Mouse (Mus musculus) left cerebral cortex, postnatal 25 days (tissue): Measurements from ENCODE around the gene Scoc. TPM values are rescaled to one million over a fixed set of nuclear protein-coding genes. Genes with fewer than 3 reads are reported as not detected.
"Not testable (repeated sequence)": the region's sequence is repeated elsewhere in the genome, so short reads cannot be mapped to it uniquely, and the experiment has no call there.

Experiments used
- DNase-seq, 2 experiments: peaks; one replicate each; pipeline ENCODE4 v3.0.0; 2022; ENCODE audit warnings: low spot score in 2 of 2, mixed read lengths in 1 of 2
- intact Hi-C: fragments of 180-260 bp; cut with DNase I; formaldehyde crosslinking; loops from one replicate; pipeline ENCODE4 v1.15.1; 2025
- total RNA-seq, 2 experiments: library from RNA; stranded (reverse); gene quantifications; 2 replicates each; pipeline ENCODE4 v1.2.3; 2021

The Scoc gene
- 100 to 1,000 TPM; 212 to 232 TPM for total RNA-seq

GRCm38 (mm10) chr8:83458222-83458621, at the start of gene Scoc:
Scoc (minus strand) TSS chr8:83458391.
- DNase-seq = no peak
- intact Hi-C loops = no loop called here

- intact Hi-C loops = no loop called here
- DNase-seq = no peak
Measured at GRCm38 (mm10) chr8:83459606-83460005, 1.4 kb upstream of the Scoc start.

GRCm38 (mm10) chr8:83457121-83457520, 1.1 kb downstream of the Scoc start:
- no peak for DNase-seq
- intact Hi-C loops = no loop called here

GRCm38 (mm10) chr8:83451056-83451455, 7.1 kb downstream of the Scoc start:
- no peak for DNase-seq
- intact Hi-C loops = no loop called here

- DNase-seq = no peak
- intact Hi-C loops = no loop called here
Measured at GRCm38 (mm10) chr8:83449960-83450359, 8.2 kb downstream of the Scoc start.

- DNase-seq = no peak
- intact Hi-C loops = loop anchor here (5.0 kb wide), 1 partner anchor 124 kb away; the partner anchor contains the start of gene Ndufb7
Measured at GRCm38 (mm10) chr8:83443052-83443400, 15.2 kb downstream of the Scoc start.

- intact Hi-C loops = loop anchor here (1.0 to 5.0 kb wide), 2 partner anchors 110 to 125 kb away; partner anchors contain the start of genes Elmod2 and Ndufb7
Measured at GRCm38 (mm10) chr8:83442243-83443051, 15.7 kb downstream of the Scoc start.

GRCm38 (mm10) chr8:83441656-83442242, 16.4 kb downstream of the Scoc start:
- intact Hi-C loops = loop anchor here (1.0 to 5.0 kb wide), 2 partner anchors 109 to 126 kb away; partner anchors contain the start of genes Elmod2 and Ndufb7
- peak in 1 of 2 experiments; percentile 26 for DNase-seq

More at GRCm38 (mm10) chr8:83442243-83443051, 15.7 kb downstream of the Scoc start:
- DNase-seq = peak; percentile 94 to 97

- intact Hi-C loops = no loop called here
- DNase-seq = peak in 1 of 2 experiments; percentile 23
Measured at GRCm38 (mm10) chr8:83437077-83437476, 21.1 kb downstream of the Scoc start.

GRCm38 (mm10) chr8:83429071-83429524, 29.1 kb downstream of the Scoc start:
- no peak for DNase-seq
- intact Hi-C loops = no loop called here

- intact Hi-C loops, DNase-seq: not testable (repeated sequence)
Measured at GRCm38 (mm10) chr8:83428621-83429020, 29.6 kb downstream of the Scoc start.

- intact Hi-C loops = no loop called here
- DNase-seq = no peak
Measured at GRCm38 (mm10) chr8:83426949-83427348, 31.2 kb downstream of the Scoc start.

GRCm38 (mm10) chr8:83426104-83426759, 32.0 kb downstream of the Scoc start:
- intact Hi-C loops = no loop called here
- no peak for DNase-seq

- no peak for DNase-seq
- intact Hi-C loops = no loop called here
Measured at GRCm38 (mm10) chr8:83425202-83425601, 33.0 kb downstream of the Scoc start.

- peak in 1 of 2 experiments; percentile 24 for DNase-seq
Measured at GRCm38 (mm10) chr8:83423032-83423825, 35.0 kb downstream of the Scoc start.

GRCm38 (mm10) chr8:83421354-83421753, 36.8 kb downstream of the Scoc start:
- no peak for DNase-seq
- intact Hi-C loops = no loop called here

More at GRCm38 (mm10) chr8:83423032-83423825, 35.0 kb downstream of the Scoc start:
- intact Hi-C loops = no loop called here

GRCm38 (mm10) chr8:83418805-83419516, 39.2 kb downstream of the Scoc start:
- no peak for DNase-seq
- intact Hi-C loops = no loop called here

- DNase-seq = no peak
- intact Hi-C loops = no loop called here
Measured at GRCm38 (mm10) chr8:83417970-83418369, 40.2 kb downstream of the Scoc start.

- no peak for DNase-seq
- intact Hi-C loops = no loop called here
Measured at GRCm38 (mm10) chr8:83416878-83417277, 41.3 kb downstream of the Scoc start.
